Mouse (Mus musculus) telencephalon, adult 2 months (tissue): ENCODE measurements around the gene Spast.
"Not testable (repeated sequence)": the region's sequence is repeated elsewhere in the genome, so short reads cannot be mapped to it uniquely, and the experiment has no call there.

Source experiments
- DNase-seq: peaks from one replicate; pipeline ENCODE4 v3.0.0-alpha.2; 2011; ENCODE audit warnings: low read depth, low spot score

Gene Spast

GRCm38 (mm10) chr17:74338937-74339804 lies at the start of gene Spast:
Spast (plus strand) TSS chr17:74338987.
- DNase-seq: no peak

DNA sequence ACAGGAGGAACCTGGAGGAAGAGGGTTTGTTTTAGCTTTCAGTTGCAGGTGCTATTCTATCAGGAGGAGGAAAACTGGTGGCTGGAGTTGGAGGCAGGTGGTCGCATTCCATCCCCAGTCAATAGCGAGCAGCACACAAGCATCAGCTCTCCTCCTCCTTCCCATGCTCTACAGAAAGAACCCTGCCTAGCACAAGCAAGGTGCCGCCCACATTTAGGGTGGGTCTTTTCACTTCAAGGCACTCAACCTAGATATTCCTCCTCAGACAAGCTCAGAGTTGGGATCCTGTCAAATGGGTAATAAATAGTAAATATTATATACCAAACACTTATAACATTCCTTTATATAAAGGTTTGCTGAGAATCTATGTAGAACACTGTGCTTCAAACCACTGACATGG lies 48.6 kb upstream of the Spast start:
- DNase-seq: no peak

- DNase-seq: no peak
These were observed 47.9 kb upstream of the Spast start for GRCm38 (mm10) chr17:74290869-74291268.

GRCm38 (mm10) chr17:74291640-74292361 lies 47.0 kb upstream of the Spast start:
- no peak for DNase-seq

DNA sequence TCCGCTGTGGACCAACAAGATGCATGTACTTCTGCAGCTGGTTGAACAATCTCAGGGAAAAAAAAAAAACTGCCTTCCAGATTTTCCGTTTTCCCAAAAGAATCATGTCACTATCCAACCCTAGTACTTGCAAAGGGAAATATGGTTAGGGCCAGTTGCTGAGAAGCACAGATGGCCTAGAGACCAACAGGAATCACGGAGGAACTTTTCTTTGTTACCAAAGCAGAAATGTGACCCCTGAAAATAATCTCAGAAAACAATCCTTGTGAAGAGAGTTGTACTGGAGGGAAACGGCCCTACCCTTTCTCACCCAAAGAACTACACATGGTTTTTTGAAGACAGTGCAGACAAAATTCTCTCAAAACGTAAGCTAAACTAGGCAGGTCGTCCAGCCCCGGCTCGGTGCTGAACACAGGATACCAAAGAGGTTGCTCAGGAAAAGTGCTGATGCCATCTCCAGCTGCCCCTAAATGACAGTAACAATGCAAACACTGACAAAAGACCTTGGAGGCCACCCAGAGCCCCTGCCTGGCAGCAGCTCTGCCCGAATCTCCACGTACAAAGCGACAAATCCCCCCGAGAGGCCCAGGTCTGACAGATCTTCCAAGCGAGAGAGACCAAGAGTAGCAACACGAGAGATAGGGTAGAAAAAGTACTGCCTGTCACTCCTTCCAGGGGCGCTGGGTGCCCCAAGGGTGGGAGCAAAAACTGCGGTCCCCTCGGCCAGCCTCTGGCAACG lies 44.9 kb upstream of the Spast start:
- DNase-seq: no peak

- DNase-seq: no peak
These were observed 44.3 kb upstream of the Spast start for GRCm38 (mm10) chr17:74294426-74295025.

DNA sequence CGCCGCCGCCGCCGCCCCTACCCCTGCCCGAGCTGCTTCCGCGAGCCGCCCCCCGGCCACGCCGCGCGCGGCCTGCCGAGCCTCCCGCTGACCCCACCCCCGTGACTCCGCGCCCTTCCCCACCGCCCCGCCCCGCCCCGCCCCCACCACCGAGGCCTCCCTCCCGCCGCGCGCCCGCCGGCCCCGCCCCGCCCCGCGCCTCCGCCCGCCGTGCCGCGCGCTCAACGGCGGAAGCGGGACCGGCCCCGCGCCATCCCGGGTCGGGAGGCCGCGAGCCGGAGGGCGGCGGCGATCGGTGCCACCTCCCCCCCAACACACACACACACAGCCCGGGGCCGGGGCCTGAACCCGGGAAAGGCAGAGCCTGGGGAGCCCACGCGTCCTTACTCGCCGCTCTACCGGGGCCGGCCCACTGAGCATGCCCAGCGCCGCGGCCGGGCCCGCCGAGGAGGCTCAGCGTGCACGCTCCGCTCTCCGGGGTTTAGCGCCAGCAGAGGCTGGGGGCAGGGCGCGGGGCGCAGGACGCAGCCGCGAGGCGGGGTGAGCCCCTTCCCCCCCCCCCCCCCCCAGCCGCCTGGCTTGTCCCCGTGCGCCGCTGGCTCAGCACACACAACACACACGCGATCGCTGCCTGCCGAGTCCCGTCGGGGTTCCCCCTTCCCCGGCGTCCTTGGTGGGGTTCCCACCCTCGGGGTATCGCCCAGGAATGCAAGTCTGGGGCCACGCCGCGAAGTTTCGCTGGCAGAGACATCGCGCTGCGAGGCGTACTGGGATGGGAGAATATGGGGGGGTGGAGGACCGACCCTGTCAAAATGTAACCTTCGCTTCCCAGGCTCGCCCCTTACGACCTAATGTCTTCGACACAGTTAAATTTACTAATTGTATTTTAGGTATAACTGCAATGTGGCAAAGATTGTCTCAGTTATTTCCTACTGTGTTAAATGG lies 43.5 kb upstream of the Spast start, which contains the start of gene Memo1:
TSS of gene Memo1 (minus strand) at position 496 of the 945 bp plus-strand sequence.
- peak; percentile 64 for DNase-seq

- no peak for DNase-seq
These were observed 42.5 kb upstream of the Spast start for GRCm38 (mm10) chr17:74296076-74296823.

GRCm38 (mm10) chr17:74296991-74297390 lies 41.8 kb upstream of the Spast start:
- not testable (repeated sequence) for DNase-seq

- no peak for DNase-seq
These were observed 38.7 kb upstream of the Spast start for GRCm38 (mm10) chr17:74300089-74300488.

DNA sequence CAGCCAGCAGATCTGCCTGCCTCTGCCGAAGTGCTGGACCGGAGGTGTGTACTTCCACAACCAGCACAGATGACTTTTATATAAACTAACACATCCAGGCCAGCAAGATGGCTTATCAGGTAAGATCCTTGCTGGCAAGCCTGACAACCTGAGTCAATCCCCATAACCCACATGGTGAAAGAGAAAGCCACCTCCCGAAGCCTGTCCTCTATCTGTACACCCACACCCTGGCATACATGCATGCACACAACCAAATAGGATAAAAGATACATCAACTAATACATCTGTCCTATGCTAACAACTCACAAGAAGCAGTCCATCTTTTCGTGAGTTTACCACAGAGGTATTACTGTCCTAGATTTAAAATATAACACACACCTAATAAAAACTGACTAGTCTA lies 34.7 kb upstream of the Spast start:
- DNase-seq: no peak

DNA sequence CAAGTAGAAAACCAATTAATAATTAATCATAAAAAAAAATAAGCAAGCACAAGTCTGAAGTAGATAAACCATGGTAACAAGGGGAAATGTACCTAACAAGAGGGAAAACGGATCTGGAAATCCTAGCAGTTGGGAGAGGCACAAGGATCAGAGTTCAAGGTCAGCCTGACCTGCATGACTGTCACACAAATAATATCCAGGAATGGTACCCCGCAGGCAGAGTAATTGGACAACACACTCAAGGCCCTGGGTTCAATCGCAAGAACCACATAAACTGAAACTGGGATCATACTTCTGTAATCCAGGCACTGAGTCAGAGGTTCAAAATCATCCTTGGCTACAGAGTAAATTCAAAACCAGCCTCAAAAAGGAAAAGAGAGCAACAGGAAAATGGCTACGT lies 33.2 kb upstream of the Spast start:
- DNase-seq: no peak

- no peak for DNase-seq
These were observed 32.8 kb upstream of the Spast start for GRCm38 (mm10) chr17:74306021-74306420.

- no peak for DNase-seq
These were observed 23.1 kb upstream of the Spast start for GRCm38 (mm10) chr17:74315445-74316308.

GRCm38 (mm10) chr17:74316309-74316863 lies 22.4 kb upstream of the Spast start:
- peak; percentile 77 for DNase-seq

- no peak for DNase-seq
These were observed 20.1 kb upstream of the Spast start for GRCm38 (mm10) chr17:74318721-74319120.

DNA sequence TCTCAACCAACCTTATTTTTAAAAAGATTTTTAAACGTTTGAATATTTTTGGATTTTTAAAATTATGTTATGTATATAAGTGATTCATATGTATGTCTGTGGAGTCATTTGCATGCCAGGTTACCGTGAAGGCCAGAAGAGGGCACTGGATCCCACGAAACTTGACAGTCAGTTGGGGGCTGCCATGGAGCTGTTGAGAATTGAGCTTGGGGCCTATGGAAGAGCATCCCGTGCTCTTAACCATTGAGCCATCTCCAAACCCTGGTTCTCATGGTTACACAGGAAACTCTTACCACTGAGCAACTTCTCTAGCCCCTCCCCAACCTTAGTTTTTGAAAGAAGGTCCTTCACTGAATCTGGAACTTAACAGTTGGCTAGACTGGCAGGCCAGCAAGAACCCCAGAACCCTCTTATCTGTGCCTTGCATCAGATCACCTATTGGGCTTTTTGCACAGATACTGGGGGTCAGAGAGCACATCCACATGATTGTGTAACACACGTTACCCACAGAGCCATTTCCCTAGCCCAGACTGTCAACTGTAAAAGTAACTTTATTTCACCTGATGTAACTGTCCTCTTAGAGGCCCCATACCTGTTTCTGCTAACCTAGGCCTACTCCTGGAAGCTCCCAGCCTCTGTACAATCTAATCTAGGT lies 16.3 kb upstream of the Spast start:
- DNase-seq: no peak

- no peak for DNase-seq
These were observed 14.9 kb upstream of the Spast start, which contains the start of gene Dpy30 for GRCm38 (mm10) chr17:74323844-74324243. Dpy30 (minus strand) TSS chr17:74323944.
